Mouse (Mus musculus): ENCODE data around the gene Cpeb3. TPM values are rescaled to one million over a fixed set of nuclear protein-coding genes. Genes with fewer than 3 reads are reported as not detected.

Cpeb3 gene
- polyA plus RNA-seq, 1 experiment = 10.1 TPM

DNA sequence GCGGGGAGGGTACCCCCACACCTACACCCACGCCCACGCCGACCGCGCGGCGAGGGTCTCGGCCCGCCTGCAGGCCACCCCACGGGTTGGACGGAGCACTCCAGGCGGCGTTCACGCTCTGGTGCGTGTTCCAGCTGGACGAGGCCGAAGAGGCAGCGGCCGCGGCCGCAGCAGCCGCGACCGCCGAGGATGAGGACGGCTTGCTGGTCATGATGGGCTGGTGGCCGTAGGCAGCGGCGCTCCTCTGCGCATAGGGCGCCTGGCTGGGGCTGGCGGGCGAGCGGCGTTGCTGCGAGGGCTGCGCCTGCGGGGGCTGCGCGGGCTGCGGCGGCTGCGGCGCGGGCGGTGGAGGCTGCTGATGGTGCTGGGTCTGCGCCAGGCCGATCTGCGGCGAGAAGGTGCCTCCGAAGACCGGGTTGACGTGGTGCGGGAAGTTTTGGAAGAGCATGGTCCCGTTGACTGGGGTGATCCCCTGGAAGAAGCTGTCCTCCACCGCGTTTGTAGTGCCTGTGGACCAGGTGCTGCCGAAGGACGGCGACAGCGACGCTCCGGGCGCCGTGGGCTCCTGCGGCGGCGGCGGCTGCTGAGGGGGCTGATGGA, 34.2 kb downstream of the Cpeb3 start:
- peaks cover 44% of the 10 kb centered on the region for H3K36me3 ChIP-seq (ENCODE audit: control insufficient read depth)
- TF ChIP-seq TAL1 (IDR thresholded peaks at IDR 0.05; ENCODE audit: low read length) (no peak), GATA1 (IDR thresholded peaks at IDR 0.05; ENCODE audit: low read length) (no peak)
- peaks cover 15% of the 10 kb centered on the region for H3K9me3 ChIP-seq (ENCODE audit: control insufficient read depth, low read length)
- H3K4me3 ChIP-seq (replicated peaks) = peak overlapping the region; percentile 65
- H3K4me1 ChIP-seq (ENCODE audit: control insufficient read depth) = peaks cover 56% of the 10 kb centered on the region
- H3K27me3 ChIP-seq (ENCODE audit: control insufficient read depth) = peaks cover 70% of the 10 kb centered on the region

DNA sequence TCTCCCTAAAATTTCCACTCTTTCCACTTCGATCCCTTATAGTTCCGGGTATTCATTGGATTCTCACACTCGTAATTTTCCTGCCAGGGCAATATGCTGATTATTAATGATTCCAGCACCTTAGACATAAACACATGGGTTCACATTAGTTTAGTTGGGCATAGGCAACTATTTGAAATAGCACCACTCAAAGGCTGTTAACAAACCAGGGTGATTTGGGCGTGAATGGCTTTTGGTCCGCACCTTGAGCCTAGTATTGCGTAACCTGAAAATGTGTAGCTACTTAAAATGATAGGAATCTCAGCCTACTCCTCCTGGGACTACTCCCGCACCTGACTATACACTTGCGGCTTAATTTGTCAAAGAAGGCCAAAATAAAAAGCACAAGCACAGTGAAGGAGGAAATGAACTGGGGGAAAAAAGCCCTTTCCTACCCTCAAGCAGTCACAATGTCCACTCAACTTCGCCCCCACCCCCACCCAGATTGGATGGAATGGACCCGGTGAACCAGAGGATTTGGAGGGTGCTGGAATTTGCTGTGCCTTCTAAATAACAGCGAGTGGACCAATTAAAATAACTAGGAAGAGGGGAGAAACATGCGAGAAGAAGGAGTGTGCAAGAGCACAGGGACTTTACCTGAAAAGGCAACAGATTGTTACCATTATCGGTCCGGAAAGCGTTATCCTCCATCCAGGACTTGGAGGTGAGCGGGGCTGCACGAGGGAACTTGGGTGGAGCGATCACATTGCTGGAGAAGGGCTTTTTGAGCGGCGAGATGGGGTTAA, 34.9 kb downstream of the Cpeb3 start:
- Histone ChIP-seq H3K36me3 (ENCODE audit: control insufficient read depth) (peaks cover 47% of the 10 kb centered on the region), H3K27me3 (ENCODE audit: control insufficient read depth) (peaks cover 70% of the 10 kb centered on the region)

DNA sequence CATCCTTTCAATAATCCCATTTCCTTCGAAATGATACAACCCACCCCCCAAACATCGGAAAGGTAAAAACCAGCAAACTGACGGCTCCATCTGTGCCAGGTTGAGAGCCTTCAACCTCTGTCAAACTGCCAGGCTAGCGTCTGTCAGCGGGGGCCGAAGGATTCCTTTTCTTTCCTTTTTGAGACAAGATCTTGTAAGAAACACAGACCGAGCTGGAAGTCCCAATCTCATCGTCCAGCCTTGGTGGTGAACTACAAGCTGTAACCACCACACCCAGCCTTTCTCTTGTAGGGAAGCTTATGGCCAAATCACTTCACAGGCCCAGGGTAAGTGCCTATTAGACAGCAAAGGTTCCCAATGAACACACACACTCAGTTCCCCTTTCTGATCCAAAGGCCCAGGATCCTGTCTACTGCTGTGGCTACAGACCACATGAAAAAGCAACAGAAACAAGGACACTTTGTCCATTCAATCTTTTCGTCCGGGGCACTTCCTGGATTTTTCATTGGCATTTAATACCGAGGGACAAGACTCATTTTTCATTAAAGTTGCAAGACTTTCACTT, 35.8 kb downstream of the Cpeb3 start:
- H3K27me3 ChIP-seq (ENCODE audit: control insufficient read depth) = peaks cover 62% of the 10 kb centered on the region
- H3K4me1 ChIP-seq (ENCODE audit: control insufficient read depth) = peaks cover 44% of the 10 kb centered on the region

More for the DNA sequence above, 34.9 kb downstream of the Cpeb3 start:
- H3K4me1 ChIP-seq (ENCODE audit: control insufficient read depth) = peaks cover 51% of the 10 kb centered on the region
- H3K9me3 ChIP-seq (ENCODE audit: control insufficient read depth, low read length) = peaks cover 15% of the 10 kb centered on the region
- peak overlapping the region; percentile 65 for H3K4me3 ChIP-seq (replicated peaks)
- TF ChIP-seq TAL1 (IDR thresholded peaks at IDR 0.05; ENCODE audit: low read length) (no peak), GATA1 (IDR thresholded peaks at IDR 0.05; ENCODE audit: low read length) (no peak)

DNA sequence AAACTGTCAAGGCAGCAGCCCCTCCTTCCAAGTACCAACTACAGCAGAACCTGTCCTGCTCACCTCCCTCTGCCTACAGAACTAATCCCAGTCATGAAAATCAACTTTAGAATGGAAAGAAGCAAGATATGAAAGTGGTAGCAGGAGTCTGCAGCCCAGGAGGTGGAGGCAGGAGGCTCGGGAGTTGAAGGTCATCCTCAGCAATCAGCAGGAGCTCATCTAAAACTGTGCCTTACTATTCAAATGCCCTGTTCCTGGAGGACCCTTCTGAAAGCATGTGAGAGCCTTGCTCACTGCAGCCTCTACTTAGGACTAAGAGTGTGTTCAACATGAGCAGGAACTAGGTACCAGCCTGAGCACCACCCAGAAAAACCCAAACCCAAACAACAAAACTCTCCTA, 36.3 kb downstream of the Cpeb3 start:
- H3K36me3 ChIP-seq (ENCODE audit: control insufficient read depth) = peaks cover 56% of the 10 kb centered on the region
- no peak overlapping the region for H3K4me3 ChIP-seq (replicated peaks)
- H3K9me3 ChIP-seq (ENCODE audit: control insufficient read depth, low read length) = peaks cover 15% of the 10 kb centered on the region
- TF ChIP-seq TAL1 (IDR thresholded peaks at IDR 0.05; ENCODE audit: low read length) (no peak), GATA1 (IDR thresholded peaks at IDR 0.05; ENCODE audit: low read length) (no peak)
- peaks cover 41% of the 10 kb centered on the region for H3K4me1 ChIP-seq (ENCODE audit: control insufficient read depth)
- H3K27me3 ChIP-seq (ENCODE audit: control insufficient read depth) = peaks cover 57% of the 10 kb centered on the region

More for the DNA sequence above, 35.8 kb downstream of the Cpeb3 start:
- Histone ChIP-seq H3K36me3 (ENCODE audit: control insufficient read depth) (peaks cover 50% of the 10 kb centered on the region), H3K9me3 (ENCODE audit: control insufficient read depth, low read length) (peaks cover 15% of the 10 kb centered on the region), H3K4me3 (replicated peaks) (no peak overlapping the region)
- TF ChIP-seq GATA1 (IDR thresholded peaks at IDR 0.05; ENCODE audit: low read length) (no peak), TAL1 (IDR thresholded peaks at IDR 0.05; ENCODE audit: low read length) (no peak)

DNA sequence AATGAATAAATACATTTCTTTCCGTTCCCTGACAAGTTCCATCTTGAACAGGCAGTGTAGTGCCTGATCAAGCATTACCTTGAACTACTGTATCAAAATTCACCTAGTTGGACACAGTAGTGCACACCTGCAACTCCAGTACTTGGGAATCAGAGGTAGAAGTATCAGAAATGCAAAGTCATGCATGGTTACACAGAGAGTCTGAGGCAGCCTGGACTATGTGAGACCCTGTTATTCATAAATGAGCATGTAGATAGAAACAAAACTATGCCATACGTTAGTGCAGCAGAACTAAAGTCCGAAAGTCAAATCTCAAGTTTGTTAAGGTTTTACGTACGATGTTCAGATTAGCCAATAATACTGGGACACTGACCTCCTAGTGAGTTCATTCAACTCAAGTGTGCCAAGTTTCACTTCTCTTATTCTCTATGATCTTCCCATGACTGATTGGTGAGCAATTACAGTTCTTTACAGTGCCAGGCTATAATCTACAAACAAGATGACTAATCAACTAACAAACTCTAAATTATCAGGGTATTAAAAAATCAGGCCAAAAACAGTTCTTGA, 51.5 kb downstream of the Cpeb3 start:
- TF ChIP-seq TAL1 (IDR thresholded peaks at IDR 0.05; ENCODE audit: low read length) = no peak
- no peak for TF ChIP-seq GATA1 (IDR thresholded peaks at IDR 0.05; ENCODE audit: low read length)
- Histone ChIP-seq H3K9me3 (ENCODE audit: control insufficient read depth, low read length) (no peaks in the 10 kb centered on the region), H3K36me3 (ENCODE audit: control insufficient read depth) (peaks cover 2% of the 10 kb centered on the region), H3K27me3 (ENCODE audit: control insufficient read depth) (no peaks in the 10 kb centered on the region), H3K4me1 (ENCODE audit: control insufficient read depth) (peaks cover 9% of the 10 kb centered on the region), H3K4me3 (replicated peaks) (no peak overlapping the region)

DNA sequence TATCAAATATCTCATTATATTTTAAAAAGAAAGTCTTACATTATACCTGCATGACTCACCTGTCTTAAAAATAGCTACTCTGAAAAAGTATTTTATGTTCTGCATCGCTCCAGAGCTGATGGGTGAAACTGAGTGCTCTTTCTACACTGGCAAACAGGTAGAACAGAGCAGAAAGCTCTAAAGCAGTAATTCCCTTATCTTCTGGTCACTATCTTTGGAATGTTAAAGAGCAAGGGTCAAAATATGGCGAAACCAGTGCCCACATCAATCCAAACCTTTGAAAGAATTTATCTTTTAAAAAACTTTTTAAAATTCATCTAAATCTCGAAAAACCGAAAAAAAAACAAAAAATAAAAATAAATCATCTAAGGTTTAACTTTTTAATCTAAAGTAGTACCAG, 52.4 kb downstream of the Cpeb3 start:
- no peak for TF ChIP-seq TAL1 (IDR thresholded peaks at IDR 0.05; ENCODE audit: low read length)
- TF ChIP-seq GATA1 (IDR thresholded peaks at IDR 0.05; ENCODE audit: low read length) = no peak
- Histone ChIP-seq H3K9me3 (ENCODE audit: control insufficient read depth, low read length) (no peaks in the 10 kb centered on the region), H3K4me1 (ENCODE audit: control insufficient read depth) (peaks cover 8% of the 10 kb centered on the region), H3K36me3 (ENCODE audit: control insufficient read depth) (peaks cover 2% of the 10 kb centered on the region), H3K4me3 (replicated peaks) (no peak overlapping the region), H3K27me3 (ENCODE audit: control insufficient read depth) (no peaks in the 10 kb centered on the region)

DNA sequence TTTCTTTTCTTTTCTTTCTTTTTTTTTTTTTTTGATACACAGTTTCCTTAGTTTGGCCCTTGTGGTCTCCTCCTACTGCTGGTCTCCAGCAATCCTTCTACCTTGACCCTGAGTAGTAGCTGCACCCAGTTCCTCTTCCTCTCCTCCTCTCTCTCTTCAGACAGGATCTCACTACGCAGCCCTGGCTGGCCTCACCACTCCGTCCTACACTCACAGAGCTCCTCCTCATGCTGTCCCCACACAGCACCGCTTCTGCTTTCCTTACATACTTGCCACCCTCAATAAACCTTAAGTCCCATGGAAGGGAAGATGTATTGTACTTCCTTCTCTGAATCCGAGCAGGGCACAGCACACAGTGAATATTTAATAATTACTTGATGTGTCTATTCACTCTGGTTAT, 61.3 kb downstream of the Cpeb3 start:
- H3K4me1 ChIP-seq (ENCODE audit: control insufficient read depth) = peaks cover 25% of the 10 kb centered on the region
- no peak for TF ChIP-seq TAL1 (IDR thresholded peaks at IDR 0.05; ENCODE audit: low read length)
- TF ChIP-seq GATA1 (IDR thresholded peaks at IDR 0.05; ENCODE audit: low read length) = no peak
- no peaks in the 10 kb centered on the region for H3K27me3 ChIP-seq (ENCODE audit: control insufficient read depth)
- no peak overlapping the region for H3K4me3 ChIP-seq (replicated peaks)
- no peaks in the 10 kb centered on the region for H3K9me3 ChIP-seq (ENCODE audit: control insufficient read depth, low read length)
- peaks cover 4% of the 10 kb centered on the region for H3K36me3 ChIP-seq (ENCODE audit: control insufficient read depth)

DNA sequence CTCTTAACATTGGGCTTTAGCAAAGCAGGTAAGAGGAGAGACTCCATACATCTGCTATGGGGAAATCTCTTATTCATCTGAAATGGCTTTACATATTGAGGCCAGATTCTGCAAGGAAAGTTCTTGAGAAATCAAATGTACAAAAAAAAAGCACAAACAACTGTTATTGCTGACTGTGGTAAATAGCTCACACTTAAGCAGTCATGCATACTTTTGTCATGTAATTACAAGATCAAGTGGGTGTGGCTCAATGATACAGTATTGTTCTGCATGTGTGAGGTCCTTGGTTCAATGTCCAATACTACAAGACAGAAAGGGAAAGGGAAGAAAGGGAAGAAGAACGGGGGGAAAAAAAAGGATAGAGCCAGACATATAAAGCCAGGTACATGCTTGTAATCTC, 62.6 kb downstream of the Cpeb3 start:
- peaks cover 33% of the 10 kb centered on the region for H3K4me1 ChIP-seq (ENCODE audit: control insufficient read depth)
- TF ChIP-seq TAL1 (IDR thresholded peaks at IDR 0.05; ENCODE audit: low read length) = no peak
- no peak for TF ChIP-seq GATA1 (IDR thresholded peaks at IDR 0.05; ENCODE audit: low read length)
- no peaks in the 10 kb centered on the region for H3K27me3 ChIP-seq (ENCODE audit: control insufficient read depth)
- no peak overlapping the region for H3K4me3 ChIP-seq (replicated peaks)
- H3K36me3 ChIP-seq (ENCODE audit: control insufficient read depth) = peaks cover 4% of the 10 kb centered on the region
- H3K9me3 ChIP-seq (ENCODE audit: control insufficient read depth, low read length) = no peaks in the 10 kb centered on the region

DNA sequence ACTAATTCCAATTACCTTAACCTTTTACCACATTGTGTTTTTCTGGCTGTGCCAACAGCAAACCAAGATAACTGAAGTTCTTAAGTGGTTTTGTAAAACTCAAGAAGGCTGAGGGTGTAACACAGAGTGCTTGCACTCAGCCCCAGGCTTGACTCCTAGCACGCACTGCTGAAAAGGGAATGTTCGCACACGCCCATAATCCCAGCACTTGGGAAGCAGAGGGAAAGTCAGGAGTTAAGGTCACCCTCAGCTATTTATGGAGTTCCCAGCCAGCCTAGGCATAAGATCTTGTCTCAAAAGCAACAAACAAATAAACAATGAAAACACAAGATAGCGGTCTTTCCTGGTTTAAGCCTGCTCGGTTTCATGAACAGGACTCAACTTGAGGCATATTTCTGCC, 63.0 kb downstream of the Cpeb3 start:
- no peak for TF ChIP-seq GATA1 (IDR thresholded peaks at IDR 0.05; ENCODE audit: low read length)
- no peak for TF ChIP-seq TAL1 (IDR thresholded peaks at IDR 0.05; ENCODE audit: low read length)
- H3K36me3 ChIP-seq (ENCODE audit: control insufficient read depth) = peaks cover 6% of the 10 kb centered on the region
- no peaks in the 10 kb centered on the region for H3K9me3 ChIP-seq (ENCODE audit: control insufficient read depth, low read length)
- no peaks in the 10 kb centered on the region for H3K27me3 ChIP-seq (ENCODE audit: control insufficient read depth)
- H3K4me3 ChIP-seq (replicated peaks) = no peak overlapping the region
- peaks cover 35% of the 10 kb centered on the region for H3K4me1 ChIP-seq (ENCODE audit: control insufficient read depth)
